Mouse (Mus musculus) heart, postnatal 25 days (tissue): ENCODE measurements at regions not wholly inside any gene's neighbourhood (a gene's known extent, or its start where the extent isn't known, plus 50 kb on each side); places are given as distances from the start of the nearest gene placed in this dataset.

Experiments
- DNase-seq: peaks from one replicate; pipeline ENCODE4 v3.0.0; 2022; ENCODE audit warnings: low spot score
- intact Hi-C: fragments of 180-260 bp; cut with DNase I; formaldehyde crosslinking; loops from one replicate; pipeline ENCODE4 v1.15.1; 2025

DNA sequence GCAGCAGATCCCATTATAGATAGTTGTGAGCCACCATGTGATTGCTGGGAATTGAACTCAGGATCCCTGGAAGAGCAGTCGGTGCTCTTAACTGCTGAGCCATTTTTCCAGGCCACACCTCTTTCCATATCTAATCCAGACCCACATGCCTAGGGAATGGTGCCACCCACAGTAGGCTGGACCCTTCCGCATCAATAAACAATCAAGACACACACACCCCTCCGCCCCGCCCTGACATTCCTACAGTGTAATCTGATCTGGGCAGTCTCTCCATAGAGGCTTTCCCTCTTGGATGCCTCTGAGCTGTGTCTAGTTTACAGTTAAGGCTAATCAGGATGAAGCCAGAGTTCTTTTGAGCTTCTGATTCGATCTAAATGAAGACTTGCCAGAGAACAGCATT lies 248.8 kb downstream of the Ajap1 start:
- no peak for DNase-seq
- intact Hi-C loops: no loop called here

DNA sequence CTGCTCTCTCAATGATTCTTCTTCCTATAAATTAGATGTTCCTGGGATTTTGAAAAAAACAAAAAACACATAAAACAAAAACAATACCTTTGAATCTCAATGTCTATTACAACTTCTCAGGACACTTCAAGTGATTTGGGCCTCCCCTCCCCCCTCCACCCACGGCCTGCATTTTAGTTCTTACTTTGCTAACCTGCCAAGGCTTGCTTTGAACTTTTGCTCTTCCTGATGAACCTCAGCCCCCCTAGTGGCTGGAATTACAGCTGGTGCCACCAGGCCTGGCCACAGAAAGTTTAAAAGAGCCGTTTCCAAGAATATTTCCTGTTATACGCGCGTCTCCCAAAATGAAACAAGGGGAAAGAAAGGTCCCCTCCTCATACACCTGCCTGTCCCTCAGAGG lies 253.4 kb downstream of the Ajap1 start:
- no peak for DNase-seq
- intact Hi-C loops: loop anchor here (5.0 kb wide), 1 partner anchor 52 kb away; no protein-coding TSS in a partner anchor

DNA sequence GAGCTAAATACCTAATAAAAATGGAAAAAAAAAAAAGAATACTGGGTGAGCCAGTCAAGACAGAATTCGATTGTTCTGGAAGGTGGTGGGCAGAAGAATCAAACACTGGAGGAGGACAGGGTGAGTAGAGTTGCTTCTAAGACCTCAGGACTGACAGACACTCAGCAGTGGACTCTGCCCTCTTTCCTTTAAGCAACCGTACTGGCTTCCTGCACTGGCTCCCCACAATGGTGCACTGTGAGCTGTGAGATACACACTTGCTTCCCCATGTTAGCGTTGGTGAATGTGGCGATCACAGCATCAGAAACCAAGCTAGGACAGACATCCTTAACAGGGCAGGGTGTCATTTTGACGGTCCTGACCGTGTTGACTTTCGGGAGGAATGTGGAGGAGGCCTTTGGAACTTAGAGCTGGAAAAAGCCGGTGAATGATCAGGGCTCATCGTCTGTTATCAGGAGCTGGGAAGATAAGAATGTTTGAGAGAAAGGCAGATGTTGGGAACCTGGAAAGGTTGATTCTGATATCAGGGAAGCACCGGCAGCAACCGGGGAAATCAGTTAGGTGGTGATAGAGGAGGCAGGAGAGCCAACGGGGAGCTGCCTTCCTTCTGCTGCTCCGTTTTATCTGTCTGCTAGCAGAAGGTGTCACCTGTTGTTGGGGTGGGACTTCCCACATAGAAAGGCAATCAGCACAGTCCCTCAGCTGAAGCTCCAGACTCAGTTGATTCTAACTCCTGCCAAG lies 254.8 kb downstream of the Ajap1 start:
- no peak for DNase-seq
- intact Hi-C loops: loop anchor here (5.0 kb wide), 1 partner anchor 51 kb away; no protein-coding TSS in a partner anchor

DNA sequence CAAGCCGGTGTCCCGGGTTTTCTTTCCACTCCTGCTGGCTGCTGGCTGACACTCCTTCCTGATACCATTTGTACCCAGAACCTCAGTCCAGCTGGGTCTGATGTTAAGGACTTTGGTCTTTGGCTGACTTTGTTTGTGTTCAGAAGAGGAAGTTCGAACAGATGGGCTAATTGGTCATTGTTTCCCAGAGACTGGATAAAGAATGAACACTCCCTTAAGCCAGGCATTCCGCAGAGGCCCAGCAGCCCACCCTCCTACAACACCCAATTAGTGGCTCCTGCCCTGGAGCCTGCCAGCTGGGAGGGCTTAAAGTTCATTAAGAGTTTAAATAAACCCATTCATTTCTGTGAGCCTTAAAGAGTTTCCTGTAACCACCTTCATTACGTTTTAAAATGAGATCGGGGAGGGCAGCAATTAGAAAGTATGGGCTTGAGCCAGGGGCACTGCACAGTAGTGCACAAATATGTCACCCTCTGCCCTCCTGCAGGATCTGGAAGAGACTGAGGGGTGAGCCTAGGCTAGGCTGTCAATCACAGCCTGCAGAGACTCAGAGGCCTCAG lies 257.9 kb downstream of the Ajap1 start:
- DNase-seq: peak; percentile 13
- intact Hi-C loops: loop anchor here (5.0 kb wide), 1 partner anchor 47 kb away; no protein-coding TSS in a partner anchor

DNA sequence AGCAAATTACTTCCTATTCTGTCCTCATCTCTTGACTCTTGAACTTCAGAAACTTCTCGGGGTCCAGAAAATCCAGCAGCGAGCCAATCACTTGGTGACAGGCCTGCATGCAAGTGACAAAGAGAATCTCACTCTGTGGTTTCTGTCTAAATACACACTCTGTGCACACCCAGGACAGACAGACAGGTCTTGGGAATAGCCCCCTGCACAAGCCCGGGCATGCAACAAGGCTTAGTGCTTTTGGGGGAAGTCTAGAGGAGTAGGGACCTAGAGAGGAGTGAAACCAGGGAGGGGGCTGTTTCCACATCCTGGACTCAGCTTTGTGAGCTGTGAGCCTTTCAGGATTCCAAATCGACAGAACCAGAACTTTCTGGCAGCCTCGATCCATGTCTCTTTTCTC lies 259.6 kb downstream of the Ajap1 start:
- no peak for DNase-seq
- intact Hi-C loops: no loop called here

DNA sequence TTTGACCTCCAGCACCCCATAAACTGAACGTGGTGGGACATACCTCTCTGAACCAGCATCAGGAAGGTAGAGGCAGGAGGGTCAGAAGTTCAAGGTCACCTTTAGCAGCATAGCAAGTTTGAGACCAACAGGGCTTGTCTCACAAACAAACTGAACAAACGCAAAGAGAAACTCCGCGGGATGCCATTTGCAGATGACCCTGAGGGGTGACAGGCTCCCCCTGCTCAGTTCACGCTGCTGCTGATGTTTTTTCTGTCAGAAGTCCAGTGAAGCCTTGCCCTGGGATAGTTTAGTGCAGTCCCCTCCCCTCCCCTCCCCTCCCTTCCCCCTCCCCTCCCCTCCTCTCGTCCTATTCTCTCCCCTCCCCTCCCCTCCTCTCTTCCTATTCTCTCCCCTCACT lies 262.1 kb downstream of the Ajap1 start:
- intact Hi-C loops: no loop called here
- no peak for DNase-seq

DNA sequence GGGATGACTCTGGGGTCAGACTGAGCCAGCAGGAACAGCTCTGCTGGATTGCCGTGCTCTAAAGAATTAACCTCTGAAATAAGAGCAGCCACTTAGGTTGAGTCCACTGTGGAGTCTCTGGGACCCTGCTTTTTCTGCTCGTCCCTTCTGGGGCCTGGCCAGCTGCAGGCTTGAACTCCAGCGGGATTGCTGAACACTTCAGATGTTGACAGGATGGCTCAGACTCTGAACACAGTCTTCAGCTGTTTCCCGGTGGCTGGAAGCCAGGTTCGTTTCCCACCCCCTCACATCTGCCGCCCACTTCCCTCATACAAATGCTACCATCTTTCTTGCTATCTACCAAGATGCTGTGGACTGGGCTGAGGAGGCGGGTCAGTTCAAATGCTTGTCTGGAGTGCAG lies 262.5 kb downstream of the Ajap1 start:
- no peak for DNase-seq
- intact Hi-C loops: no loop called here

DNA sequence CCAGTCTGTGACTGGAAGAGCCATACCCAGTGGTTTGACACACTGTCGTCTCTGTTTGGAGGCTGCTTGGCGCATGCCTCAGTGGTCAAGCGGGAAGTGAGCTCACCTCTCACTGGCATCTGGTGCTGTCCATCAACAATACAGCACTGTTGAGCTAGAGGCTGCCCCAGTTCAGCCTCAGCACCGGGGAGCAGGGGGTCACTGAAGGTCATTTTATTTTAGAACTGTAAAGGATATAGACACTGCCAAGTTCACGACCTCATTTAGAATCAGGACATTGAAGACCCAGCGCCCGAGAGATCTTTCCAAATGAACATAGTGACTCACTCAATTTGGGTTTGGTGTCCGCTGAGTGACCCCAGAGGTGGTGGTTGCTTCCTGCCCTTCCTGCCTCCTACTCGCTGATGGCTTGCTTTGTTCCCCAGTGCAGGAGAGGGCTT lies 265.1 kb downstream of the Ajap1 start:
- intact Hi-C loops: no loop called here
- peak; percentile 27 for DNase-seq

DNA sequence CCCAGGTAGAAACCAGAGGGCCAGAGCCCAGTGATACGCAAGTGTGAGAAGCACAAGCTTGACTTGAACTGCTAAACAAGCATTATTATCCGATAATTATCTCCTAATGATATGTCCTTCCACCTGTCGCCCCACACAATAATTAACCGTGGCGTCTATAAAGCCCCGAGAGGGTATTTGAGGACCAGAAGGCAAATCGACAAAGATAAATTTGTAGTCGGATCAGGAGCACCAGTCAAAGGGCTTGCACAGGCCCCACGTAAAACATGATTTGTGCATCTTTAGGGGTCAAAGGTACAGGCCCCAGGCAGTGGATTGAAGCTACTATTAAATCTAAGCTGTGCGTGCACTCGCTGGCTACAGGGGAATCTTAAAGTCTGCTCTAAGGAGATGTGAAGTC lies 270.5 kb downstream of the Ajap1 start:
- intact Hi-C loops: no loop called here
- DNase-seq: no peak

DNA sequence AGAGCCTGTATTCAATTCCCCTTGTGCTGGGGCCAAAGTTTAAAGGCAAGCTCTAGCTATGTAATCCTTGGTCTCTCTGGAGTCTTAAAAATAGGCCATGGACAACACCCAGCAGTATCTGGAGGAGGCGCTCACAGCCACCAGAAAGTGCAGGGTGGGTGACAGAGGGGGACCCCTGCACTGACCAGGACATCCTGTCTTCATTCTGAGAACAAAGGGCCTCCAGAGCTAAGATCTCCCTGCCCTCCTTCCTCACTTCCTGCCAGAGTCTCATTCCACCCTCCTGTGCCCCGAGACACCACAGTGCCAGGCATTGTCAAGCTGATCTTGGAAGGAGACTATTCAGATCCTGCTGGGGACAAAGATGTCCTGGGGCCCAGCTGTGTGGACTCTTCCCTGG lies 273.8 kb downstream of the Ajap1 start:
- intact Hi-C loops: no loop called here
- no peak for DNase-seq

DNA sequence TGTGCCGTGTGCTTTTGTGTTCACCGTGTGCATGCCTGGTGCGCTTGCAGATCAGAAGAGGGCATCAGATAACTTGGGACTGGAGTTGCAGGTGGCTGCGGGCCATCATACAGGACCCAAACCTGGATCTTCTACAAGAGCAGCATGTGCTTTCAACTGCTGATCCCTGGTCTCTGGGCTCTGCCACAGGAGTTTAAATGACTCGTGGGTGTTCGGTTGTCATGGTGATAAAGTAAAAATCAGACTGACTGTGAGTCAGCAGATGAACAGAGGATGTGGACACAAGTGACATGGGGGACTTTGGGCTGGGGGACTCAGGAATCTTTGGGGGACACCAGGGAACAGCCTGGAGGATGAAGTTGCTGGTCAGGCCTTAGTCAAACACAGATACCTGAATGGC lies 274.4 kb downstream of the Ajap1 start:
- no peak for DNase-seq
- intact Hi-C loops: no loop called here

DNA sequence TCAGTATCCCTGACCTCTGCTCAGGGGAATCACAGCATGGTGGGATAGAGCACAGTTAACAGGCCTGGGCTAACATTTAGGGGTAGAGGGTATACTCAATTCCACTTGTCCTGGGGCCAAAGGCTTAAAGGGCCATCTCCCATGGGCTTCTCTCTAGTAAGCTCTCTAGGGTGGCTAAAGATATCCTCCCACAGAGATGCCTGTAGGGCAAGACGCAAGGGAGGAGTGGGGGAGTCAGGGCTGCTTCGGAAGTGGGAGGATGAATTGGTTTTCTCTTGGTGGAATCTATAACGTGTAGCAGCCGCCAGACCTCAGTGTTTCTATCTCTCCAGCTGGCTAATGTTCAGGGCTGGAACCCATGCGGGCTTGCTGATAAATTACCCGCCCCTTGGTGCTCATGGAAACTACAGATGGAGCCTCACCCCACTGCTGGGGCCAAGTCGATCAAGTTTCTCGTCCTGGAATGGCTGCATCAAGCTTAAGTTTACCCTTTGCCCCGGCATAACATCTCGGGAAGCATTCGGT lies 275.0 kb downstream of the Ajap1 start:
- intact Hi-C loops: no loop called here
- no peak for DNase-seq

DNA sequence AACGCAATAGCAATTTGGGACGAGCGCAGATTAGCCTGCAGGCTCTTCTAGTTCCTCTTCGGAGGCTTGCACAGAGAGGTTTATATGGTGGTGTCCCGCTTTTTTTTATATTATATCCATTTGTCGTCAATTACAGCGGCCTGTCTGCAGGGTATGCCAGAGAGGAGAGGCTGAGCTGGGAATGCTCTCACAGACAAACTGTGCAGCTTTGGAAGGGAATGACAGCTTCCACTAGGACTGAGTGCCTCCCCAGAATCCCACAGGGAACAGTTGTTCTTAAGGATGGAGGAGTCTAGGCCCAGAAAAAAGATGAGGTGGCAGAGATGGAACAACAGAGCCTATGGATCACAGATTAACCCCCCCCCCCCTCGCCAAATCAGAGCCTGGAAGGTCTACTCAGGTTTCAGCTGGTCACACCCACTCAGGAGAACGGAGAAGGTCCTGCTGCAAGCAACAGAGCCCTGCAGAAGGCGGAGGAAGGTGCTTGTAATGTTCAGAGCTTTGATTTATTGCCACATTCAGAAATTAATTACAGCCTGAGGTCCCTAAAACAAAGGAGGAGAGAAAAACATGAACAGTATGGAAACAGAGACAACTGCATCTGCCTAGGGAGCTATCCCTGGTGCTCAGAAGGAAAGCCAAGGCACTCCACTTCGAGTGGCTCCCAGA lies 275.7 kb downstream of the Ajap1 start:
- DNase-seq: no peak
- intact Hi-C loops: no loop called here

DNA sequence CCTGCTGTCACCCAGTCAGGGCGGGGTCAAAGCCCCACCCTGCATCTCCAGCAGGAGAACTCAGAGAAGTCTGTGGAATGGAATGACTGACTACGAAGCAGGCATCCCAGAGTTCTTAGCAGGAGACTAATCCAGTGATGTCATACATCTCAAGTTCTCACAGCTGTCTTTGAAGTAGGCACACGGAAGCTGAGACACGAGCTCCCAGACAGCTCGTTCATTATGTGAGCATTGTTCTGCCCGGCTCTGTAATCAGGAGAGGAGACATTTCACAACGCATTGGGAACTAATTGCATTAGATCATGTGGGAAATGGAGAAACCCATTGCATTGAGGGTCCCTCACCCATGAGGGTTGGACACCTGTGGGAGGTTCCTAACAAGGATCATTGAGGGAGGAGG lies 277.8 kb downstream of the Ajap1 start:
- intact Hi-C loops: no loop called here
- DNase-seq: no peak

DNA sequence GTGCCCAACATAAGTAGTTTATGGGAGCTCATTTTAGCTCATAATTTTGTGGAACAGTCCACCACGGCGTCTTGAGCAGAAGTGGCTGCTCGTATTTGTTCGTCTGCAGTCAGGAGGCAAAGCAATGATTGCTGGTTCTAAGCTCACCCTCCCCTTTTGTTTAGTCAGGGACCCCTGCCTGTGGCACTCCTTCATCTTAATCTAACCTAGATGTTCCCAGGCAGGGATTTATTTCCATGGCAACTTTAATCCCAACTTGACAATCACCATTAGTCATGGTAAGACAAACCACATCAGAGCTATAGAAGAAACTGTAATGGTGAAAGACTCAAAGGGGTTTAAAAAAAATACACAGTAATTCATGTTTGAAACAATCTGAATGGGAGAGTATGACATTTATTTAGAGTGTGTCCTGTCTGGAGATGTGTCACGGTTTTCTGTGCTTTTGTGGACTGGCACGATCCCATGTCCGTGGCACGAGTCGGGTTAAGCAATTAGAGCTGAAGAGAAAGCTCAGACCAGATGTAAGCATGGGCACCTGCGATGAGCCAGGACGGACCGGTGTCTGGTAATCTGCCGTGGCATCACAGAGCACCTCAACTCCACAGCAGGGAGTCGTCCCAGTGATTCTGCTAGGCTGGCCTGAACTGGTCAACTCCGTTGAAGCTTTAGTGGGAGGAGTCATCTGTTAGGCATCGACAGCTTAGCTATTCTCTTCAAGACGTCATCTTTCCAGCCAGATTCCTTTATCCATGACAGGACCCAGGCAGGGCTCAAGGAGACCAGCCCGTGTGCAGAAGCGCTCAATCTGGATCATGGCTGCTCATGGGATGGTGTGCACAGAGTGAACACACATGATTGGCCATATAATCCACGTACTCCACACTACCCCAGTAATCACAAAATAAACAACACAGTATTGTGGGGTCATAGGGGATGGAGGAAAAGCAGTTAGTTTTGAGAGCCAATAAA lies 281.5 kb downstream of the Ajap1 start:
- intact Hi-C loops: no loop called here
- DNase-seq: no peak

DNA sequence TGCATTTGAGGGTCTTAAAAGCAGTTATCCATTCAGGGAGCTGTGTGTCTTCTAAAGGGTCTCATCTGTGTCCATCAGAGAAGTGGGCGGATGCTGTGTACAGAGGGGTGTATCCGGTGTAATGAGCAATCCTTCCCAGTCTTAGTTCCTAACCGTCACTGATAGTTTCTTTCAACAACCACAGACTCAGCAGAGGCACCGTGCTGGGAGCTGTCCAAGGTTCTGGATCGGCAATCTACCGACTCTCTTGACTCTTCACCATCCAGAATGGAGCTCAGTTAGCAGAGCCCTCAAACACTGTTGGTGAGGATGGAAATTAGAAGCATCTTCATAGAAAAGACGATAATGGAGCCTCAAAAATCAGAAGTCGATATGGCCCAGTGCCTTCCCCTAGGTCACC lies 293.1 kb downstream of the Ajap1 start:
- intact Hi-C loops: no loop called here
- DNase-seq: no peak

DNA sequence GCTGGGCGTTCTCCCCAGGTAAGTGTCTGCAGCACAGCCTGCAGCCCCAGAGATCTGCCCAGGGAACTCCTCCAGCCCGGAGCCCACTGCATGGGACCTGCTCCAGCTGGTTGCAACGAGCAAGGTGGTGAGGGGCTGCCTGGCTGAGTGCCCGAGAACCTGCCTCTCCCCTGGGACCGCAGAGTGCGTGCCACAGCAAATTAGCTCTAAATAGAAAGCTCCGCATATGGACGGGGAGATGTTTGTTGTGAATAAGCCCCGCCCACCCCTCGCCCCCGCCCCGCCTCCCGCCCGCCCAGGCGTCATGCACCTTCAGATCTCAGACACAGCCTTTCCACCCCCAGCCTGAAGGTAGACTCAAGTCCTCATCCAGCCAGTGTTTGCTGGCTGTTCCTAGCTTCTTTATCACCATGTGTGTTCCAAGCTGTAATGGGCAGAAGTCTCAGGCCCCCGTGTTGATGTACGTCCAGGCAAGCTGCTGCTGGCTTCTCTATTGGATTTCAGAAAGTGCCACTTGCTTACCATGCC lies 294.0 kb downstream of the Ajap1 start:
- intact Hi-C loops: no loop called here
- no peak for DNase-seq

DNA sequence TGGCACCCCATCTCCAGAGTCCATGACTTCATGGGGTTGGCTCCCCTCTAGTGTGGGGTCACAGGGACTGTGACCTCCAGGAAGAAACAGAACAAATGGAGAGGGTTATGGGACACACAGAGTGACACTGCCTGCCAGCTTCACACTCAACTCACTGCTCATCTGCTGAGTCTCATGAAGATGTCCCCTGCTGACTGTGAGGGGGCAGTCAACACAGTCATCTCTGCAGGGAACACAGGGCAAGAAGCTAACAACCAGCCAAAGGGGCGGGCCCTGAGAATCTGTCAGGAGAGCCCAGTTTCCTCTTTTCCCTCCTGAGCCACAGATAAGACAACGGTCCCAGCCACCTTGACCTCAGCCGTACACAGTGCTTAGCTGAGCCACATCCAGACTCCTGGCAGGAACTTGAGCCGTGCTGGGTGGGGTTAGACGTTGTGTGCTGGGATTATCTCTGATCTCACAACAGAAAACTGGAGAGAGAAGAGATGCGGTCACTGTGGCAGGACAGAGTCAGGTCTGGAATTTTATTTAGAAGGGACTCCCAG lies 294.6 kb downstream of the Ajap1 start:
- no peak for DNase-seq
- intact Hi-C loops: no loop called here

DNA sequence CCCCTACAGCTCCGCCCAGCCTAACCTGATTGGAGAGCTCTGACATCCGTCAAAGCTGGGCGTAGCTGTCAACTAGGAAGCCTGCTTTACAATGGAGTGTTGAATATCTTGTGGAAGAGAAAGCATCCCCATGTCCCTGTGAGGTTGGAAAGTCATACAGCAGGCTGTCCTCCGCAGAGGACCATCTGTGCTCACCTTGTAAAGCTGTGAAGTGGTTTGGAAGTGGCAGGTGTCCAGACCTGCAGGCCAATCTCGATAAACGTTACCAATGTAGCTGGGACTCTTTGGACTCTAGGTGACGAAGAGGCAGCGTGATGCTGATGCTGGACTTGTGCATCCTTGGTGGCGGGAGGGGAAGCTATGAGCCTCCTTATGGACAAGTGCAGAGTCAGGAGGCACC lies 305.1 kb downstream of the Ajap1 start:
- intact Hi-C loops: loop anchor here (5.0 kb wide), 2 partner anchors 50 to 200 kb away; no protein-coding TSS in a partner anchor
- DNase-seq: no peak
